Mouse (Mus musculus) c-Kit-positive CD71-negative TER-119-negative erythroid progenitor cells, embryonic 14.5 days (primary cell): Measurements from ENCODE around the gene Fam149a.
A peak's percentile ranks its signal among the peaks of the same experiment; 100 is the strongest.
"Not testable (repeated sequence)": the region's sequence is repeated elsewhere in the genome, so short reads cannot be mapped to it uniquely, and the experiment has no call there.

Experiments used
- DNase-seq: peaks from one replicate; pipeline ENCODE4 v3.0.0-alpha.2; 2013; ENCODE audit warnings: low read depth

Fam149a gene

GRCm38 (mm10) chr8:45332685-45333409 lies 49.2 kb downstream of the Fam149a start, which contains the start of gene Cyp4v3:
TSS of gene Cyp4v3 (minus strand) at chr8:45333216.
- peak; percentile 50 for DNase-seq

- no peak for DNase-seq
These were observed 51.2 kb downstream of the Fam149a start for GRCm38 (mm10) chr8:45330856-45331255.

- no peak for DNase-seq
These were observed 52.7 kb downstream of the Fam149a start for GRCm38 (mm10) chr8:45329206-45329980.

GRCm38 (mm10) chr8:45327076-45327475 lies 55.0 kb downstream of the Fam149a start:
- not testable (repeated sequence) for DNase-seq

GRCm38 (mm10) chr8:45324151-45324550 lies 57.9 kb downstream of the Fam149a start:
- DNase-seq = no peak

GRCm38 (mm10) chr8:45321365-45321764 lies 60.7 kb downstream of the Fam149a start:
- no peak for DNase-seq

GRCm38 (mm10) chr8:45320930-45321329 lies 61.2 kb downstream of the Fam149a start:
- DNase-seq = no peak

- no peak for DNase-seq
These were observed 71.1 kb downstream of the Fam149a start for GRCm38 (mm10) chr8:45310967-45311366.

- DNase-seq = no peak
These were observed 73.7 kb downstream of the Fam149a start, which contains the start of gene Gm45753 for GRCm38 (mm10) chr8:45308366-45308765. TSS of gene Gm45753 (minus strand) at chr8:45308466.

GRCm38 (mm10) chr8:45305479-45305878 lies 76.6 kb downstream of the Fam149a start:
- no peak for DNase-seq

- DNase-seq = no peak
These were observed 77.7 kb downstream of the Fam149a start for GRCm38 (mm10) chr8:45304354-45304753.

GRCm38 (mm10) chr8:45302390-45302789 lies 79.7 kb downstream of the Fam149a start:
- DNase-seq = no peak

GRCm38 (mm10) chr8:45295276-45295675 lies 86.8 kb downstream of the Fam149a start:
- no peak for DNase-seq

- no peak for DNase-seq
These were observed 87.4 kb downstream of the Fam149a start, which contains the start of gene Klkb1 for GRCm38 (mm10) chr8:45294687-45295086. TSS of gene Klkb1 (minus strand) at chr8:45294859.

- DNase-seq = no peak
These were observed 90.3 kb downstream of the Fam149a start for GRCm38 (mm10) chr8:45291790-45292189.
